Mouse (Mus musculus) ES-CJ7 (cell line): ENCODE measurements around the gene Fbxo33.

Source experiments
- DNase-seq: peaks from one replicate; pipeline ENCODE4 v3.0.0; 2011; ENCODE audit warnings: low read depth, low spot score

Fbxo33 gene

DNA sequence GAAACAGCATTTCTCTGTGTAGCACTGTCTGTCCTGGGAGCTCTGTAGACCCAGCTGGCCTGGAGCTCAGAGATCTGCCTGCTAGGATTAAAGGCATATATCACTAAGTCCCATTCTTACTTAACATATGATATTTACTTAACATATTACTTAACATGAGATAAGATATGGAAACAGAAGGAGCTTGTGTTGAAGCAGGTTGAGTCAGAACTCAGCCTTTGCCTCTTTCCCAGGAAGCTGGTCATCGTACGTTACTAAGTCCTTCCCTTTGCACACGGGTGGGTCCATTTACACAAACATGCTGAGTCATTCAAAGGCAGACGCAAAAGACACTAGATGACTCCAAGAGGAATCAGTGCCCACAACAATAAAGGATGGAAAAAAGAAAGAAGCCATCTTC lies 20.8 kb downstream of the Fbxo33 start:
- DNase-seq: peak; percentile 42

DNA sequence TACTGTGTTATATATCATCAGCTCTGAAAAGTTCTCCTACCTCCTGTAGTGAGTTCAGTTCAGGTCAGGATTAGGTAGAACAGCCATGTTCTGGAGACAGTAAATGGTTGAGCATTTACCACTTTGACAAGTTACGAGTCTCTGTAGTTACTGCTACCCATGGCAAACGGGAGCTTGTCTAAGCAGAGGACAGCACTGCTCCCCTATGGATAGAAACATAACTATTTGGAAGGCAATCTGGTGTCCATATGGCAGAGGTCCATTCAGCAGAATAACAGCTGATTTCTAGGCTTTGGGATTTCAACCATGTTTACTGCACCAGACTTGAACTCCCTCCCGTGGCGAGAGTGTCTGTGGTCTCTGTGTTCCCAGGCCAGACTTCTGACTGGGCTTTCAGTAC lies 23.6 kb downstream of the Fbxo33 start:
- no peak for DNase-seq

DNA sequence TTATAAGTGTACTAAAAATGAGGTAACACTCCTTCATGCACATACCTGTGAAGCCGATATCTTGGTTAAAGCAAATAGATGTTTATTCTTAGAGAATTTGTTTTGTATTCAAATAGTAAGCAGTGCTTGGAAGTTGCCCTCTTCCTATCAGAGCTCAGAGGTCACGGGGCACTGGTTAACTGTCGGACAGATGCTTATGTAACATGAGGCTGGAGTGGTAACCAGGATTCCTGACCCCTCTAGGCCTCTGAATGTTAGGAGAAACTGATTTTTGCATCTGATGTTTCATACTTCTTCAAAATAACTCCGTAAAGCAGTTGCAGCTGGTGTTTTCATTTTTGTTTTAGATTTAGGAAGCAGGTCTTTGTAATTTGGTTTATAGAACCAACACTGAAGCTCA lies 24.5 kb downstream of the Fbxo33 start:
- no peak for DNase-seq

DNA sequence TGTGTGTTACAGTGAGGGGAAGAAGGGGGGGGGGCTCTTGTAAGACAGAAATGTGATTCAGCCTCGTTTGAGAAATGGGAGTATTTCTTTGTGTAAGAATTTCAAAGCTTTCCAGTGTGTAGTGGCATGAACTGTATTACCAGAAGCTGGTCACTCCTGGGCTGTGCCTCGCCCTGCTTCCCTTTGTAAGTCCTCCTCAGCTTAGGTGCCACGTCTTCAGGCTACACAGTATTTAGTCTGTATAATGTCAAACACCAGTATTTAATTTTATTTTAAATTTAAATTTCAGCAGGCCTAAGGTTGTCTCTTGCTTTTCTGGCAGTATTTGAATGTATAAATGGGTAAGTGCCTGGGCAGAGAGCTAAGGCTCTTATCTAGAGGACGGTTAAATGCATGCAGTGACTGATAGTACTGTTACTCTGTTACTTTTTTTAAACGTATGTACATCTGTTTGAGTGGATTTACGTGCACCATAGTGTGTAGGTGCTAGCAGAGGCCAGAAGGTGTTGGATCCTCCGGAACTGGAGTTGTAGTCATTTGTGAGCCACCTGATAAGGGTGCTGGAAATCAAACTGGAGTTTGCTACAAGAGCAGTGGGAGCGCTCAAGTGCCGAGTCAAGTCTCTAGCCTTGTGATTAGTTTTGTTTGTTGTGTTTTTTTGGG lies 25.1 kb downstream of the Fbxo33 start:
- no peak for DNase-seq

DNA sequence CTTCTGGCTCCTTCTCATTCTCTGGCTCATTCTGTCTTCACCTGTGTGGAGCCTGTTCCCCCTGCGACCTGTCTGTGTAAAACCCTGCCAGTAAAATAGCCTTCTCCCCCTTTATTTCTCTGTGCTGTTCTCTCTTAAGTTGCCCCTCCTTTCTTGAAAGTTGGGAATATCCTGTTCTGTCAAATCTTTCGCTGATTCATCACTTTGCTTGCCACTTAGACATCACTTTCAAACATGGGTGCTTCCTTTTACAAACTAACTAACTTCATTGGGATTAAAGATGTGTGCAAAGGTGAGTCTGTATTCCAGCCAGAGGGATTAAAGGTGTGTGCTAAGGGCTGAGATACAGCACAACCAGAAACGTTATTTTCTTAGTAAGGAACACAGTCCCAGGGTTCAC lies 25.9 kb downstream of the Fbxo33 start:
- no peak for DNase-seq

DNA sequence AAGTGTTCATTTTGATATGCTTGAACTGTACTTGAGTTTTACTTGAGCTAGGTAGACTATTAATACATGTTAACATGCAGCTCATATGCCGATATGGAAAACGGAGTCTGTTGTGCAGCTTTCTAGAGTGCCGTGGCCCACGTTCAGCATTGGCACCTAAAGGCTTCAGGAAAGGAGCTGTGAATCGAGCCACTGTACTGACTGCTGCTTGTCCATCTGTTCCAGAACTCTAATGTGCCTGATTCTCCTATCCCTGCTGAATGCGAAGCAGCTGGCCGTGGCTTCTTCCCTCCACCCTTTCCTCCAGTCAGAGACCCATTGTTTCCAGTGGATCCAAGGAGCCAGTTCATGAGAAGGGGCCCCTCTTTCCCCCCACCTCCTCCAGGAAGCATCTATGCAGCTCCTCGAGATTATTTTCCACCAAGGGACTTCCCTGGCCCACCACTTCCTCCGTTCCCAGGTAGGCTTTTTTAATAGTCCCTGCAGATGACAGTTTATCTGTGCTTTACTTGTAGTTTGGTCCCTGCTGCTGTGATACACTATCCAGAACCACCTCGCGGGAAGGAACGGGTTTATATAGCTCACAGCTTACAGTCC lies 31.3 kb downstream of the Fbxo33 start:
- no peak for DNase-seq

DNA sequence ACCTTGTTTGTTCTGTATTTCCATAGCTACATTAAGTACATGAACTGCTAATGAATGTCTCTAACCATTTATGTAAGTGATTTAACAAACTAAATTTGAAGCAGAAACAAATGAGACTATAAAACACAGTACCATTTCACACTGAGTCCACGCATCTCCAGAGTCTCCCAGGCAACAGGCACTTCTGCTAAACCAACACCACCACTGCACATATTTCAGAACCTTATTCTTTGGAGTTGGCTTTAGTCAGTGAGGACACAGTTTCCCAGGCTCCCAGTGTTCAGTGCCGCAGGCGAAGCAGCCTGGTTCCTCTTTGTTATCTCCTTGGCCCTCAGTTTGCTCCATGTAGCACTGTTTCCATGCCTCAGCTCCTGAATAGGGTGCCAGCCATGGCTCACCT lies 41.7 kb downstream of the Fbxo33 start:
- DNase-seq: no peak

DNA sequence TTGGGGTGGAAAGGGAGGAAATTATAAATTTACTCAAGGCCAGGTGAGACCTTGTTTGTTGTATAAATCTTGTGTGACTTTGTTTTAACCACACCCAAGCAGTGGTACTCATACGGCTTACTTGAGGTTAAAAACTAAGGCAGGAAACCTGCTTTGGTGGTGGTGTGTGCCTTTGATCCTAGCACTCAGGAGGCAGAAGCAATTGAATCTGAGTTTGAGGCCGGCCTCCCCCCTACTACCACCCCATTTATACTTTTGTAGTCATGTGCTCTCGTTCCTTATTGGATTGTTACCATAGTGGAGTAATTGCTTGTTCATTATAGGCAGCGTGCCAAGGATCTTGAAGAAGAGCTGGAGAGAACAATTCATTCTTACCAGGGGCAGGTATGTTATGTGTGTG lies 49.6 kb downstream of the Fbxo33 start:
- no peak for DNase-seq

DNA sequence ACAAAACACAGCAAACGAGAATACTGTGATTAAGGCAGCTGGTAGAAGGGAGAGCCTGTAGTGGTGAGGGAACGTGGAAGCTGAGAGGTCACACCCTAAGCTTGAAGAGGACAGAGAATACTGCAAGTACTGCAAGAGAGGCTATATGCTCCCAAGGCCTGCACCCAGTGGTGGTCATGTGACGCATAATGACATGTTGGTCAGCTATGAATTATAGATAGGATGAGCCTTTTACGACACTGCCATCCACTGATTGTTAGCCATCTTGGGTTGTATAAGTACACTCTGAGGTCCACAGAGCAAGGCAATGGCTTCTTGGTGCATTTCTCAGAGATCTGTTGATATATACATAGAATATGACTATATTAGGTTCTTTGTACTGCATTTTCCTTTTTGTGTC lies 53.0 kb downstream of the Fbxo33 start:
- no peak for DNase-seq

DNA sequence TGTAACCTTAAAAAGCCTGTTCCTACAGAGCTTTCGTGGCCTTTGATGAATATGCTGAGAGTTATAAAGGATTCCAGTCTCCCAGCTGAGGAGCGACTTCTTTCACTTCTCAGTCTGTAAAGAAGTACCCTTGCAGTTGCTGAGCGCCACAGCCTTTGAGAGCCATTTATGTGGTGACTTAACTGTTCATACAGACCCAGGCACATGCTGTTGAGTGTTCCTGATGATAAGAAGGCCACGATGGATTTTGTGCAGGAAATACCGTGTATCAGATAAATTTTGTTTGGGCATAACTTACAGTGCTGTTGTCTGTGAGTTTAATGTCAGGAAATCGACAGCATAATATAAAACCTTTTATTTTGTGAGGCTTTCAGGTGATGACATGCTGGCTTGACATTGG lies 55.0 kb downstream of the Fbxo33 start:
- no peak for DNase-seq

DNA sequence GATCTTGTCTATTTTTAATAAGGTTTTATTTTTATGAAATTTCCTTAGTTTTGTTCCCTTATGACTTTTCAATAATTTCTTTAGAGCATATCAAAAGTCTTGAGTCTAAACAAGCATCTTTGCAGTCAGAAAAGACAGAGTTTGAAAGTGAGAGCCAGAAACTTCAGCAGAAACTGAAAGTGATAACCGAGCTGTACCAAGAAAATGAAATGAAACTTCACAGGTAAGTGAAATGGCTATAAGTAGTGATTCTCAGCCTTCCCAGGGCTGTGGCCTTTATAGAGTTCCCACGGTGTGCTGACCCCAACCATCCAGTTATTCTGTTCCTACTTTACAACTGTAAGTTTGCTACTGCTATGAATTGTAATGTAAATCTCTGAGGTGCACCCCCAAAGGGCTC lies 56.7 kb downstream of the Fbxo33 start:
- DNase-seq: no peak

DNA sequence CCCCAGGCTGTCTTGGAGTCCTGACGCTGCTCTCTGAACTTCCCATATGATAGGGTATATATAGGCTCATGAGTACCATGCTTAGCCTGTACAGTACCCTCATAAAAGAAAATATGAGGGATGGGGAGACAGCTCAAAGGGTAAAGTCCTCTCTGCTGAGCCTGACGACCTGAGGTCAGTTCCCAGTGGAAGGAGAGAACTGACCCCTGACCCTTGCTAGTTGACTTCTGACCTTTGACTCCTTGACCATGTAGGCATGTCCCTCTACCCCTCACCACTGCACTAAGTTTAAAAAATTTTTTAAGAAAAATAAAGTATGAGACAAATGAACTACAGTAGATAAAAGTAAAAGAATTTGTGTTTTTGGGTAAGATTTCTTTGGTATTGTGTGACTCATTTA lies 58.4 kb downstream of the Fbxo33 start:
- DNase-seq: no peak
